27 mouse cellular contexts compared by ENCODE assay signal in genomic region chr19:10821319-10821718, GRCm38 (mm10). TPM values are rescaled to one million over a fixed set of nuclear protein-coding genes. Genes with fewer than 3 reads are reported as not detected.
"Had no signal": no experiment of that assay in that cellular context is flagged by ENCODE, and none has a peak within 500 bp of the region (broad histone marks: within the 10 kb centered on the region; RNA-seq: fewer than 3 reads in every experiment).

No protein-coding gene starts in this region.

- H3K36me3 ChIP-seq: limb, embryonic 12.5 days; limb, embryonic 15.5 days; midbrain, embryonic 12.5 days; midbrain, embryonic 15.5 days; neural tube, embryonic 12.5 days; neural tube, embryonic 15.5 days had no signal

- DNase-seq: kidney, adult 18-20 months; kidney, adult 9 months; kidney, postnatal 25 days; layer of hippocampus, adult 9-11 months; layer of hippocampus, postnatal 36 days; left cerebral cortex, postnatal 4 days; liver, postnatal 0 days; lung, embryonic 14.5 days; retina, postnatal 1 day; right cerebral cortex, postnatal 25 days; spleen, adult 18-20 months; thymus, adult 18-20 months; thymus, postnatal 36 days had no signal

- H3K9me3 ChIP-seq: limb, embryonic 12.5 days; limb, embryonic 15.5 days; midbrain, embryonic 12.5 days; midbrain, embryonic 15.5 days; neural tube, embryonic 12.5 days; neural tube, embryonic 15.5 days had no signal

- H3K27me3 ChIP-seq: limb, embryonic 12.5 days; limb, embryonic 15.5 days; midbrain, embryonic 12.5 days; midbrain, embryonic 15.5 days; neural tube, embryonic 12.5 days; neural tube, embryonic 15.5 days had no signal

- H3K4me2 ChIP-seq: limb, embryonic 12.5 days; limb, embryonic 15.5 days; liver, embryonic 11.5 days; lung, embryonic 14.5 days; midbrain, embryonic 12.5 days; midbrain, embryonic 15.5 days; neural tube, embryonic 12.5 days; neural tube, embryonic 15.5 days had no signal

- H3K27ac ChIP-seq: layer of hippocampus, adult 2 months; left cerebral cortex, adult 2 months; limb, embryonic 12.5 days; limb, embryonic 15.5 days; liver, embryonic 14.5 days; macrophage; midbrain, embryonic 12.5 days; midbrain, embryonic 15.5 days; neural tube, embryonic 12.5 days; neural tube, embryonic 15.5 days had no signal

- H3K4me3 ChIP-seq: layer of hippocampus, adult 2 months; left cerebral cortex, adult 2 months; limb, embryonic 12.5 days; limb, embryonic 15.5 days; midbrain, embryonic 12.5 days; midbrain, embryonic 15.5 days; neural tube, embryonic 12.5 days; neural tube, embryonic 15.5 days had no signal

- H3K9ac ChIP-seq: limb, embryonic 12.5 days; limb, embryonic 15.5 days; liver, embryonic 14.5 days; liver, postnatal 0 days; lung, embryonic 14.5 days; midbrain, embryonic 12.5 days; midbrain, embryonic 15.5 days; neural tube, embryonic 12.5 days; neural tube, embryonic 15.5 days had no signal

- ATAC-seq: liver, postnatal 0 days; lung, postnatal 0 days; midbrain, embryonic 15.5 days had no signal

- H3K4me1 ChIP-seq: limb, embryonic 15.5 days; midbrain, embryonic 15.5 days; neural tube, embryonic 12.5 days; neural tube, embryonic 15.5 days had no signal

RNA-seq across cellular contexts. Expression of gene Cd6, which starts 8.5 kb away (rescaled TPM):
- total RNA-seq: left cerebral cortex, postnatal 4 days had no signal
- polyA plus RNA-seq: kidney, embryonic 16.5 days; limb, embryonic 12.5 days; limb, embryonic 15.5 days; liver, embryonic 11.5 days; liver, embryonic 14.5 days; lung, postnatal 0 days; midbrain, embryonic 12.5 days; neural tube, embryonic 12.5 days; neural tube, embryonic 15.5 days; testis, adult 2 months had no signal
